Mouse (Mus musculus): ENCODE measurements at regions not wholly inside any gene's neighbourhood (a gene's known extent, or its start where the extent isn't known, plus 50 kb on each side); places are given as distances from the start of the nearest gene placed in this dataset.
"Not testable (repeated sequence)": the region's sequence is repeated elsewhere in the genome, so short reads cannot be mapped to it uniquely, and the experiment has no call there.

DNA sequence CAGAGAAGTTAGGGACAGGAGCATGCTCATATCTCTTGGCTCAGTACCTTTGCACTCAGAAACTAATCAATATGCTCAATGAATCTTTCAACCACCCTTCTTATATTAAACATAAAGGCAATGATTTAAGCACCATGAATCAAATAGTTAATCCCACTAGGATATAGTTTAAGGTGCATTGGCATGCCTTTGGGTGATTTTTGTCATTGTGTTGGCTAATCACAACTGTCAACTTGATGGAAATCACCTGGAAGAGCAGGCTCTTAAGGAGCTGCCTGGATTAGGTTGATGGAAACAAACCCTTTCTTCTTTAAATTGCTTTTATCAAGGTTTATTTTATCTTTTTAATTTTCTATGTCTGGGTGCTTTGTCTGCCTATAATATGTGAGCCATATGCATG lies 90.4 kb upstream of the Sipa1l1 start:
- no peaks in the 10 kb centered on the region for H3K36me3 ChIP-seq (ENCODE audit: control insufficient read depth, insufficient read depth, low read length)
- H3K4me2 ChIP-seq (ENCODE audit: low read length), result no peak overlapping the region
- H3K9me3 ChIP-seq (ENCODE audit: control insufficient read depth, low read length), result no peaks in the 10 kb centered on the region
- H3K9ac ChIP-seq (replicated peaks; ENCODE audit: low read length), result no peak overlapping the region
- no peaks in the 10 kb centered on the region for H3K4me1 ChIP-seq (ENCODE audit: control insufficient read depth, insufficient read depth, low read length)
- no peak overlapping the region for H3K4me3 ChIP-seq (replicated peaks; ENCODE audit: low read depth, low read length)
- no peaks in the 10 kb centered on the region for H3K27me3 ChIP-seq (ENCODE audit: control insufficient read depth, insufficient read depth, low read length)
- ATAC-seq (ENCODE audit: low FRiP score, low TSS enrichment) (no peak), DNase-seq (no peak)
- no peak overlapping the region for H3K27ac ChIP-seq (replicated peaks; ENCODE audit: low read depth, low read length)

DNA sequence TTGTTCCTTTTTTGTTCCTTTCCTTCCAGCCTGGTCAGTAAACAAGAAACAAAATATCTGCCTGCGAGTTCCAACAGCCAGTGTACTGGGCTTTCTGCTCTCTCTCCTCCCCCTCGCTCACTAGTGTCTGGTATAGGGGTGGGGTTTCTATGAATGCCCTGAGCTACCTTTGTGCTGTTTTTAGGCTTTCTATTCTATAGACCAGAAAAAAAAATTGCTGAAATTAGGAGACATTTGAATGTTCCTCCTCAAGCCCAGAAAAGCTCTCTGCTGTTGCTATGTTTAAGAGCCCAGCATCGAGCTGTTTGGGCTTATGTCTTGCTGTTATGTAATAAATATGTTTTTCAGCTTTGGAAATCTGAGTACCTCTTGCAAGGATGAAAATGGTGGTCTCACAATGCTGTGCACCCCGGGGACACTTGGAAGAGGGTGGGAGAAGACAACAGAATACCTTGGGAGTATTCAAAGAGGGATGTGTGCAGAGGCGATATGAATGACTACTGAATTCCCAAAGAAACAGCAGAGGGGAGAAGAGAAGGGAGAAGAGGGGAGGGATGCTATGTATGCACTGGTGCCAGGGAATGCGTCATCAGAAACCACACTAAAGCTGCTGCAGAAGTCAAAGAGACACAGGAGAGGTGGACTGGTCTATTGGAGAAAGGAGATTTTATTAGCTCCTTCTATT lies 88.8 kb upstream of the Sipa1l1 start:
- no peaks in the 10 kb centered on the region for H3K27me3 ChIP-seq (ENCODE audit: control insufficient read depth, insufficient read depth, low read length)
- H3K4me3 ChIP-seq (replicated peaks; ENCODE audit: low read depth, low read length), result no peak overlapping the region
- DNase-seq, result no peak
- no peak for ATAC-seq (ENCODE audit: low FRiP score, low TSS enrichment)
- no peaks in the 10 kb centered on the region for H3K36me3 ChIP-seq (ENCODE audit: control insufficient read depth, insufficient read depth, low read length)
- no peaks in the 10 kb centered on the region for H3K4me1 ChIP-seq (ENCODE audit: control insufficient read depth, insufficient read depth, low read length)
- 83% methylated on average over 6 of the region's 6 CpGs for WGBS
- H3K4me2 ChIP-seq (ENCODE audit: low read length), result no peak overlapping the region
- H3K9ac ChIP-seq (replicated peaks; ENCODE audit: low read length), result no peak overlapping the region
- H3K9me3 ChIP-seq (ENCODE audit: control insufficient read depth, low read length), result no peaks in the 10 kb centered on the region
- H3K27ac ChIP-seq (replicated peaks; ENCODE audit: low read depth, low read length), result no peak overlapping the region

DNA sequence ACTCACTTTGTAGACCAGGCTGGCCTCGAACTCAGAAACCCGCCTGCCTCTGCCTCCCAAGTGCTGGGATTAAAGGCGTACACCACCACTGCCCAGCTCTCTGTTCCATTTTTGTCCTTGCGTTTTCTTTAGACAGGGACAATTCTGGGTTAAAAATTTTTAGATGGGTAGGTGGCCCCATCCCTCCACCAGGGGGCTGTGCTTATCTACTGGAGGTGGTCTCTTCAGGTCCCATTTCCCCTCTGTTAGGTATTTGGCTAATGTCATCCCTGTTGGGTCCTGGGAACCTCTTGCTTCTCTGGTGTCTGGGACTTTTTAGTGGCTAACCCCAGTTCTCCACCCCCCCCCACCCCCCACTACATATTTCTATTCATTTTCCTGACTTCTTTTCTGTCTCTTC lies 86.5 kb upstream of the Sipa1l1 start:
- not testable (repeated sequence) for H3K4me1 ChIP-seq (ENCODE audit: control insufficient read depth, insufficient read depth, low read length); H3K4me3 ChIP-seq (replicated peaks; ENCODE audit: low read depth, low read length); H3K9ac ChIP-seq (replicated peaks; ENCODE audit: low read length); H3K9me3 ChIP-seq (ENCODE audit: control insufficient read depth, low read length); DNase-seq; ATAC-seq (ENCODE audit: low FRiP score, low TSS enrichment); H3K27me3 ChIP-seq (ENCODE audit: control insufficient read depth, insufficient read depth, low read length); H3K27ac ChIP-seq (replicated peaks; ENCODE audit: low read depth, low read length); H3K4me2 ChIP-seq (ENCODE audit: low read length); H3K36me3 ChIP-seq (ENCODE audit: control insufficient read depth, insufficient read depth, low read length)
- 93% methylated on average over 4 of the region's 4 CpGs for WGBS

DNA sequence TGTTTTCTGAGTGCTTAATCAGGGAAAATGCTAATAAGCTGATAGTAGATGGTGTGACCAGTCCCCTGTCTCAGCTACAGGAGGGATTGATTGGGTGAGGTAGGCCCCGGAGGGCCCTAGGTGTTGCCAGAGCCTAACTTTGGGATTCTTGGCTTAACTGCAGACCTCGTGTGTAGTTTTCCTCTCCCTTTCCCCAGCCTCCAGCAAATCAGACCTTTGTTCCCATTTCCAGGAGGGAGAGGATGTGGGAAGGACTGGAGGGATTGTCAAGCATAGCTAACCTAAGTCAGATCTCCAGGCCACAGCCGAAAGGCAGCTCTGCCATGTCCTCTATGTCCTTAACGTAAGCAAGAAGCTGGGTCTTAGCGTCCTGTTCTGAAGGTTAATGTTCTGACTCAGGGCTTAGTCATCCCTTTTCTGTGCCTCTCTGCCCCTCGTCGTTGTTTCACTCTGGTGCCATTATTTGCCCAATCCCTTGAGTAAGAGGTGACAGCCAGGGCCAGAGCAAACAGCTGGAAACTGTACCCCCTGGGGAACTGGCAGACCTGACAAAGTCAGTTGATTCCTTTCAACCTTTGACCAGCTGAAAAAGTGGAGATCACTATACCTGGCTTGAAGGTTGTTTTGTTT lies 83.2 kb upstream of the Sipa1l1 start:
- no peak for ATAC-seq (ENCODE audit: low FRiP score, low TSS enrichment)
- WGBS, result 56% methylated on average over 7 of the region's 7 CpGs
- no peaks in the 10 kb centered on the region for H3K36me3 ChIP-seq (ENCODE audit: control insufficient read depth, insufficient read depth, low read length)

DNA sequence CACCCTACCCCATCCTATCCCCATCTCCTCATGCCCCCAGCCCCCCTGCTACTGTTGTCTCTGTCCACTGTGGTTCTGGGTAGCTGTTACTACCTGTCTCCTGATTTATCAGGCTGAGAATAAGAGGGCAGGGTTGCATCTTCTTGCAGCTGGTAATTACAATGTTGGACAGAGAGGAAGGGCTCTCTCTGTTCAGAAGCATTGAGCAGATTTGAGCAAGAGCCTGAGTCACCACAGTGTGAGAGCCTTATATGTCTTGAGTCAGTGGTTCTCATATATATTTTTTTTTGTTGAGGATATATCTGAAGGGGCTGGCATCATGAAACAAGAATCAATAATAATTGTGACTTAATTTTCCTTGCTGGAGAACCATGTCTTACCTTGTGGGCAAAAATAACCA lies 82.7 kb upstream of the Sipa1l1 start:
- no peaks in the 10 kb centered on the region for H3K4me1 ChIP-seq (ENCODE audit: control insufficient read depth, insufficient read depth, low read length)
- H3K27me3 ChIP-seq (ENCODE audit: control insufficient read depth, insufficient read depth, low read length), result no peaks in the 10 kb centered on the region
- no peak overlapping the region for H3K9ac ChIP-seq (replicated peaks; ENCODE audit: low read length)
- DNase-seq (no peak), ATAC-seq (ENCODE audit: low FRiP score, low TSS enrichment) (no peak)
- H3K4me3 ChIP-seq (replicated peaks; ENCODE audit: low read depth, low read length), result no peak overlapping the region
- no peak overlapping the region for H3K27ac ChIP-seq (replicated peaks; ENCODE audit: low read depth, low read length)
- no peaks in the 10 kb centered on the region for H3K9me3 ChIP-seq (ENCODE audit: control insufficient read depth, low read length)
- H3K36me3 ChIP-seq (ENCODE audit: control insufficient read depth, insufficient read depth, low read length), result no peaks in the 10 kb centered on the region
- no peak overlapping the region for H3K4me2 ChIP-seq (ENCODE audit: low read length)

More for the DNA sequence above, 83.2 kb upstream of the Sipa1l1 start:
- Histone ChIP-seq H3K9ac (replicated peaks; ENCODE audit: low read length) (no peak overlapping the region), H3K4me3 (replicated peaks; ENCODE audit: low read depth, low read length) (no peak overlapping the region), H3K27ac (replicated peaks; ENCODE audit: low read depth, low read length) (no peak overlapping the region), H3K4me2 (ENCODE audit: low read length) (no peak overlapping the region), H3K4me1 (ENCODE audit: control insufficient read depth, insufficient read depth, low read length) (no peaks in the 10 kb centered on the region), H3K9me3 (ENCODE audit: control insufficient read depth, low read length) (no peaks in the 10 kb centered on the region), H3K27me3 (ENCODE audit: control insufficient read depth, insufficient read depth, low read length) (no peaks in the 10 kb centered on the region)
- no peak for DNase-seq

DNA sequence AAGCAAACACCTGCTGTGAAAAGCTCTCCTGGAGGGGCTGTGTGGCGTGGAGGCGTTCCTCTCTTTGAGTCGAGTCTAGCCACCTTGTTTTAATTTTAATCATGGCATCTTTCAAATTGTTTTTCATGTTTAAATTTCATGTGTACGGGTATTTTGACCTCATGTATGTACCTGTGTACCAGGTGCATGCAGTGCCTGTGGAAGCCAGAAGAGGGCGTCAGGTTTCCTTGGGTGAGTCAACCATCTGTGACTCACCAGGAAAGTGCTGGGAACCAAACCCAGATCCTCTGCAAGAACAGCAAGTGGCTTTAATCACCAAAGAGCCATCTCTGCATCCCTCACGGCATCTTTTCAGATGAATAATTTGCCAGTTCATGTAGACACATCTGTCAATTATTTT lies 79.8 kb upstream of the Sipa1l1 start:
- DNase-seq, result no peak
- no peaks in the 10 kb centered on the region; the same call in 1 of the 2 replicates for H3K4me1 ChIP-seq (ENCODE audit: control insufficient read depth, insufficient read depth, low read length)

DNA sequence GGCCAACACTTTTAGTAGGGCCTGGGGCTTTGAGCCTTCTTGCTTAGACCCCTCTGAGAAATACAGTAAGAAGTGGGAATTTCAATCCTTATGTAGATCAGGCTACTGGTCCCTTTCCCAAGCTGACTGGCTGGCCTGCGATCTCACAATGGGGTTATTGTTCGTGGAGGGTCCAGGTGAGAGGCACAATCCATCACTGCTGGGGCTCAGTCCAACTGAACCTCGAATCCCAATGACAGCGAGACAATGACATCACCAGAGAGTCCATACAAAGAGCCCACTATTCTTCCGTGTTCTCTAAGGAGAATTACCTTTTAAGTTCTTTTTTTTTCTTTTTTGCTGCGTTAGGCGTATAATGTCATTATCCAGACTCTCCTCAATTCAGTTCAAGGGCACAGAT lies 75.8 kb upstream of the Sipa1l1 start:
- no peak for ATAC-seq (ENCODE audit: low FRiP score, low TSS enrichment)
- 22% methylated on average over 7 of the region's 7 CpGs for WGBS

More for the DNA sequence above, 79.8 kb upstream of the Sipa1l1 start:
- Histone ChIP-seq H3K9ac (replicated peaks; ENCODE audit: low read length) (no peak overlapping the region), H3K4me3 (replicated peaks; ENCODE audit: low read depth, low read length) (no peak overlapping the region), H3K27ac (replicated peaks; ENCODE audit: low read depth, low read length) (no peak overlapping the region), H3K27me3 (ENCODE audit: control insufficient read depth, insufficient read depth, low read length) (no peaks in the 10 kb centered on the region), H3K4me2 (ENCODE audit: low read length) (no peak overlapping the region), H3K9me3 (ENCODE audit: control insufficient read depth, low read length) (no peaks in the 10 kb centered on the region), H3K36me3 (ENCODE audit: control insufficient read depth, insufficient read depth, low read length) (no peaks in the 10 kb centered on the region)
- no peak for ATAC-seq (ENCODE audit: low FRiP score, low TSS enrichment)
- WGBS, result 89% methylated on average over 6 of the region's 6 CpGs

DNA sequence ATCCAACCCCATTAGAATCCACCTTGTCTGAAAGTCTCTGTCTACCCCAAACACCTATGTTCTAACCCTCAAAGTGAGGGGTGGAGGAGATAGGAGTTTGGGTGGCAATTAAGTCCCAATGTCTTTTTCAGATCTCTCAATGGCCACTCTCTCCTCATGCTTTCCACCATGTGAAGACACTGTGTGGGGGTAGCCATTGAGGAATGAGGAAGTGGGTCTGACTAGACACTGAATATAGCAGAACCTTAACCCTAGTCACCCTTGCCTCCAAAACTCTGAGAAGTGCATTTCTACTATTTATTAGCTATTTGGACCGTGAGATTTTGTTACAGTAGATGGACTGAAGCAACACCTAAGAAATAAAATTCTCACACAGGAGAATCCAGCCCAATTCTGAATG lies 73.7 kb upstream of the Sipa1l1 start:
- DNase-seq, result no peak
- no peak for ATAC-seq (ENCODE audit: low FRiP score, low TSS enrichment)
- peaks cover 11% of the 10 kb centered on the region for H3K4me1 ChIP-seq (ENCODE audit: control insufficient read depth, insufficient read depth, low read length)
- H3K4me3 ChIP-seq (replicated peaks; ENCODE audit: low read depth, low read length), result no peak overlapping the region
- H3K4me2 ChIP-seq (ENCODE audit: low read length), result no peak overlapping the region
- no peaks in the 10 kb centered on the region for H3K36me3 ChIP-seq (ENCODE audit: control insufficient read depth, insufficient read depth, low read length)
- WGBS, result 93% methylated on average over 1 of the region's 1 CpGs
- H3K9ac ChIP-seq (replicated peaks; ENCODE audit: low read length), result no peak overlapping the region
- H3K27ac ChIP-seq (replicated peaks; ENCODE audit: low read depth, low read length), result no peak overlapping the region
- H3K27me3 ChIP-seq (ENCODE audit: control insufficient read depth, insufficient read depth, low read length), result no peaks in the 10 kb centered on the region
- no peaks in the 10 kb centered on the region for H3K9me3 ChIP-seq (ENCODE audit: control insufficient read depth, low read length)

More for the DNA sequence above, 75.8 kb upstream of the Sipa1l1 start:
- Histone ChIP-seq H3K4me1 (ENCODE audit: control insufficient read depth, insufficient read depth, low read length) (peaks cover 11% of the 10 kb centered on the region), H3K9ac (replicated peaks; ENCODE audit: low read length) (no peak overlapping the region), H3K27ac (replicated peaks; ENCODE audit: low read depth, low read length) (no peak overlapping the region), H3K27me3 (ENCODE audit: control insufficient read depth, insufficient read depth, low read length) (no peaks in the 10 kb centered on the region), H3K4me2 (ENCODE audit: low read length) (no peak overlapping the region), H3K9me3 (ENCODE audit: control insufficient read depth, low read length) (no peaks in the 10 kb centered on the region), H3K36me3 (ENCODE audit: control insufficient read depth, insufficient read depth, low read length) (no peaks in the 10 kb centered on the region), H3K4me3 (replicated peaks; ENCODE audit: low read depth, low read length) (no peak overlapping the region)
- peak; percentile 34 for DNase-seq

DNA sequence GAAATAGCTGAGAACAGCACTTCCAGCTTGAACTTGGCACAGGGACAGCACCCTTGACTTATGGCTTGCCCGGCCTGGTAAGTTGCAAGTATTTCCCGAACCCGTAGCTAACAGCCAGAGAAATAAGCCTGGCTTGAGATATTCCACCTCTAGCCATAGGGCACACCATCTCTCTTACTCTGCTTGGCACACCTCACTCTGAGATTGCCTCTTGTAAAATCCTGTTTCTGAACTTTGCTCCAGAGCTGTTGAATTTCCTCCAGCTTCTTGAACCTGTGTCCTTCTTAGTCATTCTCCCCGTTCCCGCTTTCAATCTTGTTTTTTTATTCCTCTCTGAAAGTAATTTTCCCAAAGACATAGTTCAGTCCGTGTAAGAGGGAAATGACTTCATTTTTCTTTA lies 72.0 kb upstream of the Sipa1l1 start:
- H3K27ac ChIP-seq (replicated peaks; ENCODE audit: low read depth, low read length), result no peak overlapping the region
- DNase-seq (no peak), ATAC-seq (ENCODE audit: low FRiP score, low TSS enrichment) (no peak)
- H3K27me3 ChIP-seq (ENCODE audit: control insufficient read depth, insufficient read depth, low read length), result no peaks in the 10 kb centered on the region
- no peak overlapping the region for H3K4me3 ChIP-seq (replicated peaks; ENCODE audit: low read depth, low read length)
- H3K4me2 ChIP-seq (ENCODE audit: low read length), result no peak overlapping the region
- peaks cover 11% of the 10 kb centered on the region for H3K4me1 ChIP-seq (ENCODE audit: control insufficient read depth, insufficient read depth, low read length)
- WGBS, result 80% methylated on average over 6 of the region's 6 CpGs
- H3K9ac ChIP-seq (replicated peaks; ENCODE audit: low read length), result no peak overlapping the region
- H3K9me3 ChIP-seq (ENCODE audit: control insufficient read depth, low read length), result no peaks in the 10 kb centered on the region
- H3K36me3 ChIP-seq (ENCODE audit: control insufficient read depth, insufficient read depth, low read length), result no peaks in the 10 kb centered on the region

Measured in midbrain, embryonic 14.5 days (tissue).